Mouse (Mus musculus): ENCODE measurements around the gene Dop1b.
A peak's percentile ranks its signal among the peaks of the same experiment; 100 is the strongest.

DNA sequence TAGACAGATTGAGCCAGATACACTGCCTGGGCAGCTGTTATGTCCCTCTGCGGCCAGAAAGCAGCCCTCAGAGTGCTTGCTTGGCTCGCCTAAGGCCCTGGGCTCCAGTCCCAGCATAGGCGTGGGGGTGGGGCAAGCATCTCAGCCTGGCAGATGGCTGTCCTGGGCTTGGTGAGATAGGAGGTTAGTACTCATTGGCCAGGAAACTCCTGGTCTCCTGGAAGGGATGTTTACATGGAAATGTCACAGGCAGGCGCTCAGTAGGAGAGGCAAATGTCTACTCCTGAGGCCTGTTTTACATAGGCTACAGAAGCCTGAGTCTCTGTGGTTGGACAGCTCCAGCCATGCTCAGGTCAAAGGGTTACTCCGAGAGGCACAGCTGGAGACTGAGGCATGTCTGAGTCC is 5.6 kb downstream of the Dop1b start:
- TF ChIP-seq EP300 (IDR thresholded peaks at IDR 0.05; ENCODE audit: insufficient read depth, low read depth, low read length): peak; percentile 79; the same call in 1 of the 2 replicates
- no peak for TF ChIP-seq POLR2A (IDR thresholded peaks at IDR 0.05; ENCODE audit: insufficient read depth, low read length)

All from ES-Bruce4 (cell line).